20 mouse cellular contexts compared by ENCODE assay signal in the genomic region with DNA sequence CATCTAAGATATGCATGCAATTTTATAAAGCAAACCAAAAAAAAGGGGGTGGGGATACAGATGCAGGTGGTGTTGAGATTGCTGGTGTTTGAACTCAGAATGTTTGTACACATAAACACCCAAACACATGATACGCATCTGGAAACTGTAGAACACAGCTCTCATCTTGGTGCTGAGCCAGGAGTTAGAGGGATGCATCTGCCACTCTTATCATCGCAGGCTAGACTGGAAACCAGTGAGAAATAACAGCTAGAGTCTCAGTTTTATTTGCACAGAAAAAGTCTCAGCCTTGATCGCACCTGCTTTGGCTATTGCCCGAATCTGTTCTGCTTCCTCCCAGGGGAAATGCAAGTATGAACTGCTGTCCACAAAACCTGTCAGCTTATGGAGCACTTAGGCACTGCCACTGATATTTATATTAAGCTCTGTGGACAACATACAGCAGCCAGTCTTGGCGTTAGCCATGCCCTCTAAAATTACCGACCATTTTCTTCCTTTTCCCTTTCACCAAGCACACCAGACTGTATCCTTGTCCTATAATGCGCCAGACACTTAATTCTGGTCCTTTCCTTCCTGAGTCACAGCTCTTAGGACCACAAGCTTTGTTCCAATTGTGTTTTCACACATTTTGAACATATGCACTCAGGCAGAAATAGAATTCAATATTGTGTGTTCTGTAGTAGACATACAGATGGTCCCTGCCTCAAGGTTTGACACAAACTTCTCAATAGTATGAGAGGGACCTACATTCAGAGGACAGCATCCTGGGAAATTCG.
A peak's percentile ranks its signal among the peaks of the same experiment; 100 is the strongest.
DNase-seq lines count a peak whose midpoint lies in the region; ATAC-seq and TF ChIP-seq lines count a peak whose summit lies in the region.
"Had no signal": no experiment of that assay in that cellular context is flagged by ENCODE, and none has a peak within 500 bp of the region (broad histone marks: within the 10 kb centered on the region; RNA-seq: fewer than 3 reads in every experiment).

No protein-coding gene starts in this region.

- ATAC-seq in hindbrain, embryonic 16.5 days: peak; percentile 40; the same call in 1 of the 2 replicates
- ATAC-seq in hindbrain, embryonic 14.5 days (ENCODE audit: low FRiP score): no peak
- no peak for ATAC-seq in midbrain, postnatal 0 days (ENCODE audit: low FRiP score)
- ATAC-seq in midbrain, embryonic 15.5 days (replicated peaks): no peak
- no peak for ATAC-seq in kidney, embryonic 16.5 days (ENCODE audit: low FRiP score, low TSS enrichment)
- ATAC-seq: intestine, embryonic 16.5 days had no signal

- no peak overlapping the region for H3K9ac ChIP-seq in hindbrain, embryonic 16.5 days (ENCODE audit: low read depth, low read length)
- H3K9ac ChIP-seq in hindbrain, embryonic 14.5 days: no peak overlapping the region
- no peak overlapping the region for H3K9ac ChIP-seq in midbrain, postnatal 0 days (replicated peaks; ENCODE audit: low read length, poor library complexity, severe bottlenecking)
- H3K9ac ChIP-seq in midbrain, embryonic 15.5 days: no peak overlapping the region
- no peak overlapping the region for H3K9ac ChIP-seq in kidney, embryonic 16.5 days (replicated peaks; ENCODE audit: low read length)
- H3K9ac ChIP-seq: hindbrain, embryonic 13.5 days; limb, embryonic 15.5 days; neural tube, embryonic 12.5 days had no signal

- H3K27me3 ChIP-seq in hindbrain, embryonic 16.5 days (replicated peaks; ENCODE audit: control insufficient read depth, insufficient read depth, low read length): no peaks in the 10 kb centered on the region
- H3K27me3 ChIP-seq in hindbrain, embryonic 14.5 days (ENCODE audit: control insufficient read depth, insufficient read depth, low read length): no peaks in the 10 kb centered on the region
- H3K27me3 ChIP-seq in midbrain, postnatal 0 days (ENCODE audit: insufficient read depth, low read length): no peaks in the 10 kb centered on the region
- no peaks in the 10 kb centered on the region for H3K27me3 ChIP-seq in midbrain, embryonic 15.5 days (replicated peaks)
- H3K27me3 ChIP-seq in kidney, embryonic 16.5 days (ENCODE audit: insufficient read depth, low read length): no peaks in the 10 kb centered on the region
- H3K27me3 ChIP-seq: CH12.LX; hindbrain, embryonic 13.5 days; limb, embryonic 15.5 days; neural tube, embryonic 12.5 days had no signal

- H3K9me3 ChIP-seq in hindbrain, embryonic 16.5 days (ENCODE audit: control insufficient read depth, low read length): no peaks in the 10 kb centered on the region
- no peaks in the 10 kb centered on the region for H3K9me3 ChIP-seq in hindbrain, embryonic 14.5 days (ENCODE audit: control insufficient read depth, low read length)
- no peaks in the 10 kb centered on the region for H3K9me3 ChIP-seq in midbrain, postnatal 0 days (ENCODE audit: low read length)
- H3K9me3 ChIP-seq in midbrain, embryonic 15.5 days: no peaks in the 10 kb centered on the region
- H3K9me3 ChIP-seq in kidney, embryonic 16.5 days (ENCODE audit: low read length): no peaks in the 10 kb centered on the region
- H3K9me3 ChIP-seq: hindbrain, embryonic 13.5 days; limb, embryonic 15.5 days; midbrain, embryonic 10.5 days; neural tube, embryonic 12.5 days had no signal

- whole genome bisulfite sequencing in hindbrain, embryonic 16.5 days: 82% methylated on average over 8 of the region's 8 CpGs
- 83% methylated on average over 8 of the region's 8 CpGs for WGBS in hindbrain, embryonic 14.5 days
- 86% methylated on average over 8 of the region's 8 CpGs for WGBS in midbrain, postnatal 0 days
- 91% methylated on average over 8 of the region's 8 CpGs for WGBS in midbrain, embryonic 15.5 days
- 84% methylated on average over 8 of the region's 8 CpGs for WGBS in kidney, embryonic 16.5 days

- no peaks in the 10 kb centered on the region for H3K4me1 ChIP-seq in hindbrain, embryonic 16.5 days (ENCODE audit: control insufficient read depth, insufficient read depth, low read depth, low read length)
- H3K4me1 ChIP-seq in hindbrain, embryonic 14.5 days (replicated peaks; ENCODE audit: control insufficient read depth, insufficient read depth, low read length): no peaks in the 10 kb centered on the region
- no peaks in the 10 kb centered on the region for H3K4me1 ChIP-seq in midbrain, postnatal 0 days (ENCODE audit: insufficient read depth, low read length)
- no peaks in the 10 kb centered on the region for H3K4me1 ChIP-seq in midbrain, embryonic 15.5 days
- H3K4me1 ChIP-seq in kidney, embryonic 16.5 days (ENCODE audit: insufficient read depth, low read length): no peaks in the 10 kb centered on the region
- H3K4me1 ChIP-seq: hindbrain, embryonic 13.5 days; limb, embryonic 15.5 days; midbrain, embryonic 10.5 days; neural tube, embryonic 12.5 days had no signal

- TF ChIP-seq CTCF in midbrain, postnatal 0 days (IDR thresholded peaks at IDR 0.05): no peak

- peak; percentile 44 to 59 for DNase-seq in cerebellum, postnatal 14 days
- DNase-seq in cerebellum, postnatal 4 days (ENCODE audit: low spot score in 2 of 2): no peak
- DNase-seq in hindbrain, embryonic 14.5 days (ENCODE audit: low spot score): no peak
- DNase-seq in midbrain, postnatal 0 days (ENCODE audit: low spot score): peak; percentile 38
- no peak for DNase-seq in c-Kit-positive CD71-positive TER-119-positive erythroid progenitor cells, embryonic 14.5 days (ENCODE audit: low spot score)
- DNase-seq: adrenal gland, postnatal 36 days; embryo, embryonic 11 days; heart, postnatal 14 days; kidney, postnatal 4 days; lung, postnatal 36 days had no signal

- no peak overlapping the region for H3K27ac ChIP-seq in hindbrain, embryonic 16.5 days (ENCODE audit: low read depth, low read length)
- H3K27ac ChIP-seq in hindbrain, embryonic 14.5 days: no peak overlapping the region
- H3K27ac ChIP-seq in midbrain, postnatal 0 days (ENCODE audit: low read depth, low read length): no peak overlapping the region
- no peak overlapping the region for H3K27ac ChIP-seq in midbrain, embryonic 15.5 days
- no peak overlapping the region for H3K27ac ChIP-seq in kidney, embryonic 16.5 days (ENCODE audit: low read length)
- H3K27ac ChIP-seq: hindbrain, embryonic 13.5 days; limb, embryonic 15.5 days; midbrain, embryonic 10.5 days; neural tube, embryonic 12.5 days had no signal

- H3K4me2 ChIP-seq in hindbrain, embryonic 16.5 days (ENCODE audit: low read length): no peak overlapping the region
- H3K4me2 ChIP-seq in hindbrain, embryonic 14.5 days (replicated peaks): no peak overlapping the region
- H3K4me2 ChIP-seq in midbrain, postnatal 0 days (ENCODE audit: low read depth, low read length, poor library complexity, severe bottlenecking): no peak overlapping the region
- H3K4me2 ChIP-seq in midbrain, embryonic 15.5 days: no peak overlapping the region
- no peak overlapping the region for H3K4me2 ChIP-seq in kidney, embryonic 16.5 days (replicated peaks; ENCODE audit: low read depth, low read length)
- H3K4me2 ChIP-seq: heart, embryonic 11.5 days; hindbrain, embryonic 13.5 days; limb, embryonic 15.5 days; neural tube, embryonic 12.5 days had no signal

- H3K36me3 ChIP-seq in hindbrain, embryonic 16.5 days (ENCODE audit: control insufficient read depth, insufficient read depth, low read length): no peaks in the 10 kb centered on the region
- no peaks in the 10 kb centered on the region for H3K36me3 ChIP-seq in hindbrain, embryonic 14.5 days (replicated peaks; ENCODE audit: control insufficient read depth, insufficient read depth)
- no peaks in the 10 kb centered on the region for H3K36me3 ChIP-seq in midbrain, postnatal 0 days (ENCODE audit: insufficient read depth, low read length)
- H3K36me3 ChIP-seq in midbrain, embryonic 15.5 days (replicated peaks): no peaks in the 10 kb centered on the region
- H3K36me3 ChIP-seq in kidney, embryonic 16.5 days (ENCODE audit: insufficient read depth, low read length): no peaks in the 10 kb centered on the region
- H3K36me3 ChIP-seq: hindbrain, embryonic 13.5 days; limb, embryonic 15.5 days; neural tube, embryonic 12.5 days had no signal

- no peak overlapping the region for H3K4me3 ChIP-seq in hindbrain, embryonic 16.5 days (ENCODE audit: low read length)
- H3K4me3 ChIP-seq in hindbrain, embryonic 14.5 days (replicated peaks; ENCODE audit: low read length): no peak overlapping the region
- no peak overlapping the region for H3K4me3 ChIP-seq in midbrain, postnatal 0 days (ENCODE audit: low read depth, low read length)
- no peak overlapping the region for H3K4me3 ChIP-seq in midbrain, embryonic 15.5 days
- no peak overlapping the region for H3K4me3 ChIP-seq in kidney, embryonic 16.5 days (ENCODE audit: low read length)
- H3K4me3 ChIP-seq: hindbrain, embryonic 13.5 days; limb, embryonic 15.5 days; midbrain, embryonic 10.5 days; neural tube, embryonic 12.5 days had no signal

Comparison
In these comparisons a context has a peak if more than half of its experiments do, and no peak if none do; other contexts are left out.
1. DNase-seq: peak in cerebellum, postnatal 14 days (2 of 2) and midbrain, postnatal 0 days (single experiment); none in cerebellum, postnatal 4 days (0 of 2), hindbrain, embryonic 14.5 days (single experiment) and c-Kit-positive CD71-positive TER-119-positive erythroid progenitor cells, embryonic 14.5 days (single experiment).